Mouse (Mus musculus): Measurements from ENCODE around the gene Col16a1. TPM values are rescaled to one million over a fixed set of nuclear protein-coding genes. Genes with fewer than 3 reads are reported as not detected.

The Col16a1 gene
- polyA plus RNA-seq, 1 experiment from 2014 or later = 59.5 TPM

DNA sequence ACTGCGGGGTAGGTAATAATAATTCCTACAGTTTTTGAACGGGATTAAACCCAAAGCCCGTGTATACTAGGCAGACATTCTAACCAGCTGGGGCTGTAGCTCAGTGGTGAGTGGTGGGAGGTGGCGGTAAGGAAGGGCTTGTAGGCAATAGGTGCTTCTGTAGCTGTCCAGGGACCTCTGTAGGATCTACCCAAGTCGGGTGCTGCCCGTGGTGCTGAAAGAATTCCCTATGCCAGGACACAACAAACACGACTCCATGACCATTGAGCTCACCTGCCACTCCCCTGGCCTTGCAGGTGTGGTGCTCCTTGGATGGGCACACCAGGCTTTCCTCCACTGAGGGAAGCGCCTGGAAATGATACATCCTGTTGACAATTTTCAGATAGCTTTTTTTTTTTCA, 22.1 kb upstream of the Col16a1 start:
- peak; percentile 68 for DNase-seq

DNA sequence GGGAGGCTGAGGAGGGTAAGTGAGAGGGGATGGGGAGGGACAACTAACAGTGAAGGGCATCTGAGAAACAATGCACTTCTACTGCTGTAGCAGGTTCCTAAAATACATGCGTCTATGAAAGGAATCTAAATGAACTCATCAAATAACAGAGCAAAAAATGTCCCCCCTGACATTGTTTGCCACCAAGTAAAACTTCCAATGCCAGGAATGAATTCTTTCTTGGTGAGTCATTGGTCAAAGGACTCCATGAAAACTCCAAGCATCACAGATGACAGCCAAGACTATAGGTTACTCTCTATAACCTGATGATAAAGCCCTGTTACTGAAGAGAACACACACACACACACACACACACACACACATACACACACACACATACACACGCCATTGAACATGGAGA, 16.5 kb upstream of the Col16a1 start:
- DNase-seq = no peak
- Histone ChIP-seq H3K27me3 (ENCODE audit: insufficient read depth, low read length) (0 out of 2 replicates have a peak, but pooled peaks cover 7% of the 10 kb centered on the region), H3K4me3 (ENCODE audit: low read depth, low read length) (no peak overlapping the region), H3K27ac (ENCODE audit: low read depth) (no peak overlapping the region), H3K9ac (no peak overlapping the region), H3K36me3 (ENCODE audit: insufficient read depth) (no peaks in the 10 kb centered on the region), H3K4me2 (no peak overlapping the region), H3K9me3 (ENCODE audit: low read depth, low read length) (no peaks in the 10 kb centered on the region), H3K4me1 (ENCODE audit: insufficient read depth) (no peaks in the 10 kb centered on the region)
- ATAC-seq (ENCODE audit: insufficient read depth) = no peak
- no peak for TF ChIP-seq CTCF (IDR thresholded peaks at IDR 0.05; ENCODE audit: low read depth)
- WGBS = 78% methylated on average over 2 of the region's 2 CpGs

More for the DNA sequence above, 22.1 kb upstream of the Col16a1 start:
- WGBS = 37% methylated on average over 8 of the region's 8 CpGs
- ATAC-seq (ENCODE audit: insufficient read depth) = no peak
- no peaks in the 10 kb centered on the region for H3K27me3 ChIP-seq (ENCODE audit: insufficient read depth, low read length)
- H3K4me1 ChIP-seq (ENCODE audit: insufficient read depth) = no peaks in the 10 kb centered on the region
- H3K4me2 ChIP-seq = no peak overlapping the region
- H3K27ac ChIP-seq (ENCODE audit: low read depth) = no peak overlapping the region
- H3K9me3 ChIP-seq (ENCODE audit: low read depth, low read length) = no peaks in the 10 kb centered on the region
- H3K9ac ChIP-seq = no peak overlapping the region
- TF ChIP-seq CTCF (IDR thresholded peaks at IDR 0.05; ENCODE audit: low read depth) = no peak
- no peaks in the 10 kb centered on the region for H3K36me3 ChIP-seq (ENCODE audit: insufficient read depth)
- no peak overlapping the region for H3K4me3 ChIP-seq (ENCODE audit: low read depth, low read length)

DNA sequence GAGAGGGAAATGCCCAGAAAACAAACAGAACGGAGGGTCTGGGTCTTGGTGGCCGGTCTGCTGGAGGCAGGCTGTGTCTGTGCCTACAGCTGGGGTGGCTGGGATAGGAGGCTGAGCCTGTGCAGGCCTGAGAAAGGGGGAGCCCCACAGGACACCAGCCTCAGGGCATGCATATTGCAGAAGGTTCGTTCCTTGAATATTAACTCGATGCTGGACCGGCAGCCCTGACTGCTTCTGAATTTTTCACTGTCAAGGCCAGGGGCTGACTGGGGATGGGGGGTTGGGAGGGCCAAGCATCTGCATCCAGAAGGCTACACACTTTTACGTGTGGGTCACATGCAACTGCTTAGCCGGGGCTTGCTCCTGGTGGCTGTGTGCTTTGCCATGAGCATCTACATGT, 14.1 kb upstream of the Col16a1 start:
- H3K36me3 ChIP-seq (ENCODE audit: insufficient read depth) = no peaks in the 10 kb centered on the region
- H3K27me3 ChIP-seq (ENCODE audit: insufficient read depth, low read length) = 0 out of 2 replicates have a peak, but pooled peaks cover 7% of the 10 kb centered on the region
- WGBS = 57% methylated on average over 7 of the region's 7 CpGs
- no peak overlapping the region for H3K27ac ChIP-seq (ENCODE audit: low read depth)
- H3K9me3 ChIP-seq (ENCODE audit: low read depth, low read length) = no peaks in the 10 kb centered on the region
- ATAC-seq (ENCODE audit: insufficient read depth) (no peak), DNase-seq (no peak)
- no peak overlapping the region for H3K4me2 ChIP-seq
- 0 out of 2 replicates have a peak, but pooled peaks cover 9% of the 10 kb centered on the region for H3K4me1 ChIP-seq (ENCODE audit: insufficient read depth)
- no peak for TF ChIP-seq CTCF (IDR thresholded peaks at IDR 0.05; ENCODE audit: low read depth)
- no peak overlapping the region for H3K4me3 ChIP-seq (ENCODE audit: low read depth, low read length)
- H3K9ac ChIP-seq = no peak overlapping the region

DNA sequence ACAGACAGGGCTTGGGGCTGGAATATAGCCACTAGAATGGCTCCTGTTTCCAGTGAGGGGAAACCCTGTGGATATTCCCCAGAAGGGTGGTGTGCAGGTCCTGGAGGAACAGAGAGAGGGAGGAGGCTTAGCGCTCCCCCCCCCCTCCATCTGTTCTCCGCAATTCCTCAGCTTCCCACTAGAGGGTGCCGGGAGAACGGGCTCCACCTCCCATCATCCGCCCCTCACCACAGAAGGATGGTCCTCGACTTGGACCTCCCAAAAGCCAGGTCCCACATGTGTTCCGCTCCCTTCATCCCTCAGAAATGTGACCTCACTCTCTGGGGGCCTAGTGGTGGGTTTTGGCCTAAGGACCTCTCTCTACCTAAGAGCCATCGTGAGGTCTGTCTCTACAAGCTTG, 11.5 kb upstream of the Col16a1 start:
- H3K27ac ChIP-seq (ENCODE audit: low read depth) = peak overlapping the region; percentile 80; the same call in 1 of the 2 replicates
- 0 out of 2 replicates have a peak, but pooled peaks cover 7% of the 10 kb centered on the region for H3K27me3 ChIP-seq (ENCODE audit: insufficient read depth, low read length)
- 0 out of 2 replicates have a peak, but pooled peaks cover 9% of the 10 kb centered on the region for H3K4me1 ChIP-seq (ENCODE audit: insufficient read depth)
- peak overlapping the region; percentile 51 for H3K4me2 ChIP-seq
- no peak overlapping the region for H3K9ac ChIP-seq
- no peaks in the 10 kb centered on the region for H3K36me3 ChIP-seq (ENCODE audit: insufficient read depth)
- 2% methylated on average over 8 of the region's 8 CpGs for WGBS
- TF ChIP-seq CTCF (IDR thresholded peaks at IDR 0.05; ENCODE audit: low read depth) = peak; percentile 93
- no peaks in the 10 kb centered on the region for H3K9me3 ChIP-seq (ENCODE audit: low read depth, low read length)
- H3K4me3 ChIP-seq (ENCODE audit: low read depth, low read length) = no peak overlapping the region
- ATAC-seq (ENCODE audit: insufficient read depth) = peak; percentile 55
- peak; percentile 74 for DNase-seq

DNA sequence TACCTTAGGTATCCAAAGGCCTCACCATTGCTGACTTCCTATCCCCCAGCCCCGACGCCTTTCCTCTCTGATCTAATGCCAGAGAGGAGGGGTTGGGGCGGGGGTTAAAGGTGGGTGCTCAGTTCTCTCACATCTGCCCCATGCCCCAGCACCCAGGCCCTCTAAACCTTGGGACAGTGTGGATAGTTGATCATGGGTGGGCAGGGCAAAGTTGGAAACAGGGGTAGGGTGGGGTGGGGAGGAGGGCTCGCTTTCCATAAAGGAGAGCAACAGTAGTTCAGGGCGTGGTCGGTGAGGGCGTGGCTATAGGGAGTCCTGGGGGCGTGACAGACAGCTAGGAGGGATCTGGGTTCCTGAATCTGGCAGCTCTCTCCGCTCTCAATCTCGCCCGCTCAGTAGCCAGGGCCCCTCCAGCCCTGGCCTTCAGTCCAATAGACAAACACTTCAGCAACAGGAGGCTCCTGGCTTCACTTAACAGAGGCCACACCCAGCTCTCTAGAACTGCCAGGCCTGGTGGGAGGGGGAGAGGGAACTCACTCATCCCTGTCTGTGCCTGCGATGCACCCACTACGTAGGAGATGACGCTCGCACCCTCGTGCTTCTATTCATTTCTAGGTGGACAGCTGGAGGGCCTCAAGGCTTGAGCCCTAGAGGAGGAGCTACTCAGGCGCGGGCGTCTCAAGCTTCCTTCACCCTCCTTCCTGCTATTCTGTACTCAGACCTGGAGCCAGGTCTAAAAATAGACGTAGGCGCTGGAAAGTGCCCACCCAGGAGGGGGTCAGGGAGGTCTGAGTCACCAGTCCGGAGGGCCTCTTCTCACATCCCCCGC, 10.9 kb upstream of the Col16a1 start:
- 5% methylated on average over 23 of the region's 23 CpGs for WGBS
- H3K4me3 ChIP-seq (ENCODE audit: low read depth, low read length) = peak overlapping the region; percentile 17; the same call in 1 of the 2 replicates
- no peak overlapping the region for H3K9ac ChIP-seq
- no peaks in the 10 kb centered on the region for H3K9me3 ChIP-seq (ENCODE audit: low read depth, low read length)
- no peaks in the 10 kb centered on the region for H3K36me3 ChIP-seq (ENCODE audit: insufficient read depth)
- peak; percentile 86 for DNase-seq
- ATAC-seq (ENCODE audit: insufficient read depth) = peak; percentile 88
- peak overlapping the region; percentile 80 for H3K27ac ChIP-seq (ENCODE audit: low read depth)
- 0 out of 2 replicates have a peak, but pooled peaks cover 7% of the 10 kb centered on the region for H3K27me3 ChIP-seq (ENCODE audit: insufficient read depth, low read length)
- peak overlapping the region; percentile 51 for H3K4me2 ChIP-seq
- TF ChIP-seq CTCF (IDR thresholded peaks at IDR 0.05; ENCODE audit: low read depth) = no peak
- H3K4me1 ChIP-seq (ENCODE audit: insufficient read depth) = 0 out of 2 replicates have a peak, but pooled peaks cover 9% of the 10 kb centered on the region

DNA sequence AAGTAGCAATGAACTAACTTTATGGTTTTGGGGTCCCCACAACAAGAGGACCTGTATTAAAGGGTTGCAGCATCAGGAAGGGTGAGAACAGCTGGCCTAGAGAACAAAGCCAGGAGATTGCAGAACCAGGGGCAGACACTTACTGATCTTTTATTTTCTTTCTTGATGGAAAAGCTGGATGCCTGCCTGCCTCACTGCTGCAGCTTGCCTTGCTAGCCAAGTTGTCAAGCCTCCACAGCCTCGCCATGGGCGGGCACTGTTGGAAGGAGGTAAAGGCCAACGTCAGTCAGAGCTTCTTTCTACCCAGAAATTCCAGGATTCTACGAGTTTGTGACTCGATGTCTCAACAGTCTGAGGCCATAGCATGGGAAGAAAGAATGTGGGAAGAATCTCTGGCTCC, 8.3 kb upstream of the Col16a1 start:
- H3K27ac ChIP-seq (ENCODE audit: low read depth) = no peak overlapping the region
- 0 out of 2 replicates have a peak, but pooled peaks cover 3% of the 10 kb centered on the region for H3K27me3 ChIP-seq (ENCODE audit: insufficient read depth, low read length)
- H3K9me3 ChIP-seq (ENCODE audit: low read depth, low read length) = no peaks in the 10 kb centered on the region
- no peak overlapping the region for H3K4me2 ChIP-seq
- ATAC-seq (ENCODE audit: insufficient read depth) = no peak
- no peak for DNase-seq
- H3K4me3 ChIP-seq (ENCODE audit: low read depth, low read length) = no peak overlapping the region
- TF ChIP-seq CTCF (IDR thresholded peaks at IDR 0.05; ENCODE audit: low read depth) = no peak
- 0 out of 2 replicates have a peak, but pooled peaks cover 9% of the 10 kb centered on the region for H3K4me1 ChIP-seq (ENCODE audit: insufficient read depth)
- 38% methylated on average over 5 of the region's 5 CpGs for WGBS
- no peak overlapping the region for H3K9ac ChIP-seq
- no peaks in the 10 kb centered on the region for H3K36me3 ChIP-seq (ENCODE audit: insufficient read depth)

DNA sequence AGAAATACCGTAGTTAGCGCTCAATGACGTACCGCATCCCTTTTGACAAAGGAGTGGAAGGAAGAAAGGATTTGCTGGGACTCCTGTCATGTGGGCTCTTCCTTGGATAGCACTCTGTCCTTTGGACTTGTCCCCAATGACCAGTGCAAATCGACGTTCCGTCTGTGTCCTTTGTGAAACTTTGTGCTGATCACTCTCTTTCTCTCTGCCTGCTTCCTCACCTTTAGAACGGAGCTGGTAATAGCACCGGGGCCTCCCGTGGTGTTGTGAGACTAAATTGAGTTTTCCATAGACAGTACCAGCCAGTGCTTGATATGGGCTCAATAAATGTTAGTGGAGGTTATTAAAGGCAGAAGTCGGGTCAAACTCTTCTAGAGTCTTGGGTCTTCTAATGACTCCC, 6.6 kb upstream of the Col16a1 start:
- Histone ChIP-seq H3K4me1 (ENCODE audit: insufficient read depth) (peaks cover 16% of the 10 kb centered on the region; the same call in 1 of the 2 replicates), H3K4me2 (no peak overlapping the region), H3K36me3 (ENCODE audit: insufficient read depth) (no peaks in the 10 kb centered on the region), H3K9me3 (ENCODE audit: low read depth, low read length) (no peaks in the 10 kb centered on the region), H3K4me3 (ENCODE audit: low read depth, low read length) (no peak overlapping the region), H3K9ac (no peak overlapping the region), H3K27ac (ENCODE audit: low read depth) (no peak overlapping the region), H3K27me3 (ENCODE audit: insufficient read depth, low read length) (no peaks in the 10 kb centered on the region)
- DNase-seq (no peak), ATAC-seq (ENCODE audit: insufficient read depth) (no peak)
- 82% methylated on average over 11 of the region's 11 CpGs for WGBS
- TF ChIP-seq CTCF (IDR thresholded peaks at IDR 0.05; ENCODE audit: low read depth) = no peak
